Mouse (Mus musculus): ENCODE measurements around the gene Mrps2.

The Mrps2 gene

GRCm38 (mm10) chr2:28520581-28520980 lies 52.7 kb downstream of the Mrps2 start:
- no peak for DNase-seq (ENCODE audit: extremely low spot score)

All from embryo, embryonic 9.5 days (tissue).